Mouse (Mus musculus) forebrain, embryonic 15.5 days (tissue): ENCODE measurements at regions not wholly inside any gene's neighbourhood (a gene's known extent, or its start where the extent isn't known, plus 50 kb on each side); places are given as distances from the start of the nearest gene placed in this dataset.
"Not testable (repeated sequence)": the region's sequence is repeated elsewhere in the genome, so short reads cannot be mapped to it uniquely, and the experiment has no call there.

ENCODE experiments used
- ATAC-seq: fragments of 200-750 bp; cut with Nextera tagmentation; replicated peaks from 2 replicates; pipeline ENCODE4 v1.8.0; 2017; ENCODE audit warnings: mild to moderate bottlenecking, moderate TSS enrichment, moderate library complexity
- H3K27ac ChIP-seq: fragments of 300-500 bp; sonication (generic); replicated peaks from 2 replicates; pipeline ENCODE4 v1.5.1; 2015; ENCODE audit warnings: mild to moderate bottlenecking, inconsistent platforms
- H3K27me3 ChIP-seq: fragments of 300-500 bp; sonication (generic); 2 replicates; pipeline ENCODE4 v1.6.1; 2015; ENCODE audit warnings: inconsistent platforms
- H3K36me3 ChIP-seq: fragments of 300-500 bp; sonication (generic); 2 replicates; pipeline ENCODE4 v1.6.1; 2015; ENCODE audit warnings: mild to moderate bottlenecking, inconsistent platforms
- H3K4me1 ChIP-seq: fragments of 300-500 bp; sonication (generic); 2 replicates; pipeline ENCODE4 v1.6.1; 2015; ENCODE audit warnings: inconsistent platforms
- H3K4me2 ChIP-seq: fragments of 300-500 bp; sonication (generic); replicated peaks from 2 replicates; pipeline ENCODE4 v1.6.1; 2015; ENCODE audit warnings: mild to moderate bottlenecking, inconsistent platforms
- H3K4me3 ChIP-seq: fragments of 300-500 bp; sonication (generic); 2 replicates; pipeline ENCODE4 v1.5.1; 2015; ENCODE audit warnings: mild to moderate bottlenecking, inconsistent platforms
- H3K9ac ChIP-seq: fragments of 300-500 bp; sonication (generic); replicated peaks from 2 replicates; pipeline ENCODE4 v1.6.1; 2015; ENCODE audit warnings: mild to moderate bottlenecking, inconsistent platforms
- H3K9me3 ChIP-seq: fragments of 300-500 bp; sonication (generic); 2 replicates; pipeline ENCODE4 v1.6.1; 2016; ENCODE audit warnings: inconsistent platforms
- WGBS: fragments of 180-500 bp; shearing (Covaris S2); methylation state at CpG from one replicate; pipeline ENCODE4 v1.1.7; 2015; ENCODE audit warnings: mixed read lengths; 5-methylcytosine and 5-hydroxymethylcytosine counted together

DNA sequence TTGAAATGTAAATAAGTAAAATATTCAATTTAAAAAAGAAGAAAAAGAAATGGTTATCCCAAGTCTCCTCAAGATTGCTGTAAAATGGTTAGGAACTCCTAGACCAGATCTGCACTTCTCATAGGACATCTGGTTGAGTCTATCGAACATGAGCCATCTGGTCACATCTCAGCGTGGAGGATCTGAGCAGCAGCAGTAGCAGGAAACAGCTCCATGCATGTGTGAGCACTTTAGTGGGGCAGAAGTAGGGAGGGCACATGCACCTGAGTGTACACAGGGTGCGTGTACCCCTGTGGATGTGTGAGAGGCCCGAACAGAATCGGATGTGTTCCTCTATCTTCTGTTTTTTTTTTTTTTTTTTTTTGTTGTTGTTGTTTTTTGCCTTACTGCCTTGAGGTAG is 65.2 kb upstream of the Klf13 start:
- H3K4me1 ChIP-seq, result no peaks in the 10 kb centered on the region
- H3K9ac ChIP-seq, result no peak overlapping the region
- 93% methylated on average over 5 of the region's 5 CpGs for WGBS
- H3K27me3 ChIP-seq, result no peaks in the 10 kb centered on the region
- H3K4me2 ChIP-seq, result no peak overlapping the region
- H3K9me3 ChIP-seq, result no peaks in the 10 kb centered on the region
- ATAC-seq, result no peak
- H3K36me3 ChIP-seq, result no peaks in the 10 kb centered on the region
- H3K4me3 ChIP-seq, result no peak overlapping the region
- no peak overlapping the region for H3K27ac ChIP-seq

DNA sequence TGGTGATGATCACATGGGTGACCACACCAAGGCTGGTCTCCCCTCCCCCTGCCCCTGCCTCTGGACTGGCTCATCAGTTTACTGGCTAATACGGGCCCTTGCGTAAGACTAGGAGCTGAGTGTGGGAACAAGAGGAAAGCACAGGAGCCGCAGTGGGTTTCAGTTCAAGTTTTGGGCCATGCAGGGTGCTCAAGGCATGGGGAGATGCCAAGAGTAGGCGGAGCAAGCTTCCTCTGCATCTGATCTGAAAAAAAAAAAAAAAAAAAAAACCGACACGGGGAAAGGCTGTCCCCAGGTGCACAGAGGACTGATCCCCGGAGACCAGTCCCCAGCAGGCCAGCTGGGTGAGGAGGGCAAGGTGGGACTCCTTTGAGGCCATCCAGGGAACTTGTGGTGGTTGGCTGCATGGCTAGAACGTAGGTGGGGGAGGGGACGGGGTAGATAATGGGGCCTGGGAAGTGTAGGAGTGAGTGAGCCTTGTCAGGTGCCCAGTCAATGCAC is 62.9 kb upstream of the Klf13 start:
- H3K27ac ChIP-seq, result no peak overlapping the region
- no peak for ATAC-seq
- H3K9me3 ChIP-seq, result no peaks in the 10 kb centered on the region
- H3K36me3 ChIP-seq, result no peaks in the 10 kb centered on the region
- H3K9ac ChIP-seq, result no peak overlapping the region
- 58% methylated on average over 9 of the region's 9 CpGs for WGBS
- no peaks in the 10 kb centered on the region for H3K27me3 ChIP-seq
- H3K4me2 ChIP-seq, result no peak overlapping the region
- H3K4me1 ChIP-seq, result no peaks in the 10 kb centered on the region
- no peak overlapping the region for H3K4me3 ChIP-seq

DNA sequence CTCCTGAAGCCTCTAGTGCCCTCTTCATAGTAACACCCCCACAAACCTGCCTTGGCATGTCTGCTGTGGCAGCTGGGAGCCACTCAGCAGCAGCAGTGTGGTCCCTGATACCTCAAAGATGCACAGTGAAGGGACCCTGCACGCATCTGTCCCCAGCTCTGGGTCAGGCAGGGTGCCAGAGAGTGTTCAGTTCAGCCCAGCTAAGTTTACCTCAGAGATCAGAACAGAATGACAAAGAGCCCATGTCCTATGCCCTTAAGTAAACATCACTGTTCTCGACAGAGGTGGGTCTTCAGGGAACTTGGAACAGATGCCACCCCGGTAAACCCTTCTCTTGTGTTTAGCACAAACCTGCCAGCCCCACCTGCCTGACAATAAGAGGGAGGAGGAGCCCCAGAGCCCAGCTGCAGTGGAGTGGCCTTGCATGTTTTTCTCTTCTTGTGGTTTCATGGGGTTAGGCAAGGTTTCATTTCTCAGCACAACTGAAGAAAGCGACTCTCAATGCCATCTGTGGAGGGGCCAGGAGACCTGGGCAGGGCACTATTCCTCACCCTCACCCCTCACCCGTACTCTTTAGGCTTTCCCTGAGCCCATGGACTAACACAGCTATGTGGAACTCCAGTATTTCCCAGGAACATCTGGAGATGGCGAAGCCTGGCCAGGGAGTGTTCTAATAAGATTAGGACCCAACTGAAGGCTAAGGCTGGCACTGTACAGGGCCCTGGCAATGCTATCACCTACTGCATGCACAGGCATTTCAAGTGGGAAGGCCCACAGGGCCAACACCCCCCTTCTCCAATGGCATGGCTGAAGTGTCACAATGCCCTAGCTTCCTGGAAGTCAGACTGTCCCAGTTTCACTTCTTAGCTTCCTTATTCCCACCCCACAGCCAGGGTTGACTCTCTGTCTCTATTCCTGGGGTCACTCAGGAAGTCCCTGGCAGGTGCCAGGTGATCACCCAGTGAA is 60.6 kb upstream of the Klf13 start:
- Histone ChIP-seq H3K9me3 (no peaks in the 10 kb centered on the region), H3K4me3 (no peak overlapping the region), H3K4me2 (no peak overlapping the region), H3K4me1 (no peaks in the 10 kb centered on the region), H3K27me3 (no peaks in the 10 kb centered on the region), H3K27ac (no peak overlapping the region), H3K9ac (no peak overlapping the region), H3K36me3 (no peaks in the 10 kb centered on the region)
- 72% methylated on average over 6 of the region's 6 CpGs for WGBS
- ATAC-seq, result 0 out of 2 replicates have a peak, but pooled peaks have one; percentile 23

DNA sequence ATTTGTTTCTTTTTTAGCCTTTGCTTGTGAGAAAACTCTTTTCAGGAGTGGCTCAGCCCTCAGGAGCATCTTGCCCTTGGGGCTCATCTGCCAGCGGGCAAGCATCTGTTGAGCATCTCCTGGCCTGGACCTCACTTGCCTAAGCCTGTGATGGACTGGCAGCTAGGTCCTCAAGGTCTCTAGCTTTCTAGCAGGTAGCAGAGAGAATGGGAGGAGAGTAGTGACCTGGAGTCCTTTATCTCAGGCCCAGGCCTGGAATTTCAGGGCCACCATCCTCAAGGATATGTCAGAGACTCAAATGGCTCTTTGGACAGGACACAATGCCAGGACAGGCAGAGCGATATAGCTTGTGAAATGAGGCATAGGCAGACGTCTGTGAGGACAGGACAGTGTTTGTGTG is 59.3 kb upstream of the Klf13 start:
- no peak overlapping the region for H3K9ac ChIP-seq
- no peaks in the 10 kb centered on the region for H3K4me1 ChIP-seq
- 80% methylated on average over 3 of the region's 3 CpGs for WGBS
- H3K4me2 ChIP-seq, result no peak overlapping the region
- H3K36me3 ChIP-seq, result no peaks in the 10 kb centered on the region
- H3K9me3 ChIP-seq, result no peaks in the 10 kb centered on the region
- H3K27me3 ChIP-seq, result no peaks in the 10 kb centered on the region
- ATAC-seq, result no peak
- H3K27ac ChIP-seq, result no peak overlapping the region
- H3K4me3 ChIP-seq, result no peak overlapping the region

DNA sequence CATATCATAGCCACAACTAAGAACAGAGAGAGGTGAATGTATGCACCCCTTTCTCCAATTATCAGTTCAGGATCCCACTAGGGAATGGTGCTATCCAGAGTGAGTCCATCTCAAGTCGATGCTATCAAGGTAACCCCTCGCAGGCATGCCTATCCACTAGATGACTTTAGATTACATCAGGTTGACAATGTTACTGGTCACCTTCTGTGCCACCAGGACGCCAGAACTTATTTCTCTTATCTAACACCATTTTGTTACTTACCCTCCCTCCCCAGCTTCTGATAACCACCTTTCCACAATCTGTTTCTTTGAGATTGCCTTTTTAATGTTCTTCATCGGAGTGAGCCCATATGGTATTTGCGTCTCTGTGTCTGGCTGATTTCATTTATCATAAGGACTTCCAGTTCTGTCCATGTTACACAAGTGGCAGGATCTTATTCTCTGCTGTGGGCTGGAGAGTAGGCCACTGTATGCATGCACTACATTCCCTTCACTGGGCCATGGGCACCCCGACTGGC is 57.9 kb upstream of the Klf13 start:
- Histone ChIP-seq H3K36me3 (no peaks in the 10 kb centered on the region), H3K27me3 (no peaks in the 10 kb centered on the region), H3K4me3 (no peak overlapping the region), H3K4me1 (no peaks in the 10 kb centered on the region), H3K9me3 (no peaks in the 10 kb centered on the region), H3K9ac (no peak overlapping the region), H3K4me2 (no peak overlapping the region), H3K27ac (no peak overlapping the region)
- ATAC-seq, result no peak
- WGBS, result 79% methylated on average over 6 of the region's 6 CpGs

DNA sequence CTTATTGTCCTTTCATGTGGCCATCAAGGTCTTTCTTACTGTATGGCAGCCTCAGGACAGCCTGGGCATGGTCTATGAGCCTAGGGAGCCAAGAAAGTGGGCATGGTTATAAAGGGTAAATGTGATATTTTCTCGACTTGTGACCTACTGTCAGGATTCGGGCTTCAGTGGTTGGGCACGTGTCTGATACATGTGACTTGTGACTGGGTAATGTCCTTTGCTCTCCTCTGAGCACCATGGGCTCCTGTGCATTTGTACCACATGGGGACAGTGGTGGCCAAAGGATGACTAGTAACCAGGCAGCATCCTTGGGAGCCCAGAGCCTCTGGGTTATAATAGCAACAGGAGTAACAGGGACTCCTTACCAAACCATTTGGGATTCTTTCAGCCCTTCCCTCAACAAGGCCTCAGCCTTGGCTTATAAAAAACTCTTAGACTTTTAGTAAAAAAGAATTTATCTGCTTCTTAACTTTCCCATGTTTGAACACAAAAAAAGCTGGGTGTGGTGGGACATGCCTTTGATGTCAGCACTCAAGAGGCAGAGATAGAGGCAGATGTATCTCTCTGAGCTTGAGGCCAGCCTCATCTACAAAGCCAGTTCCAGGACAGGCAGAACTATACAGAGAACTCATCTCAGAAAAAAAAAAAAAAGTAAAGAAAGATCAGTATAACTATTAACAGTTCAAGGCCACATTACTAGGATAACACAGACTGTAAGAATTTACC is 56.7 kb upstream of the Klf13 start:
- Histone ChIP-seq H3K27me3 (no peaks in the 10 kb centered on the region), H3K27ac (no peak overlapping the region), H3K4me3 (no peak overlapping the region), H3K9ac (no peak overlapping the region), H3K36me3 (no peaks in the 10 kb centered on the region), H3K4me1 (no peaks in the 10 kb centered on the region), H3K9me3 (no peaks in the 10 kb centered on the region), H3K4me2 (no peak overlapping the region)
- ATAC-seq, result no peak
- 91% methylated on average over 3 of the region's 3 CpGs for WGBS

DNA sequence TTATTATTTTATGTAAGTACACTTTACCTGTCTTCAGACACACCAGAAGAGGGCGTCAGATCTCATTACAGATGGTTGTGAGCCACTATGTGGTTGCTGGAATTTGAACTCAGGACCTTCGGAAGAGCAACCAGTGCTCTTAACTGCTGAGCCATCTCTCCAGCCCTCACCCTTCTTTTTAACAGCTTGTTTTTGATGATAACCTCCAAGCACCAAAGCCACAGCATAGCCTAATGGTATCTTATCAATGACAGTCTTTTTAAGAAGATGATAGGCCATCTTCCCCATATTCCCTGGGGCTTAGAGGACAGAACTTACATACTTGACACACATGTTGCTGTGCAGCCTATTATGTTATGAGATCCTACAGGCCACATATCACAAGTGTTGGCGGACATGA is 56.1 kb upstream of the Klf13 start:
- not testable (repeated sequence) for H3K4me3 ChIP-seq, H3K4me1 ChIP-seq, H3K9me3 ChIP-seq, H3K9ac ChIP-seq, H3K27me3 ChIP-seq, H3K4me2 ChIP-seq, ATAC-seq, H3K36me3 ChIP-seq, H3K27ac ChIP-seq
- WGBS, result 77% methylated on average over 3 of the region's 3 CpGs

DNA sequence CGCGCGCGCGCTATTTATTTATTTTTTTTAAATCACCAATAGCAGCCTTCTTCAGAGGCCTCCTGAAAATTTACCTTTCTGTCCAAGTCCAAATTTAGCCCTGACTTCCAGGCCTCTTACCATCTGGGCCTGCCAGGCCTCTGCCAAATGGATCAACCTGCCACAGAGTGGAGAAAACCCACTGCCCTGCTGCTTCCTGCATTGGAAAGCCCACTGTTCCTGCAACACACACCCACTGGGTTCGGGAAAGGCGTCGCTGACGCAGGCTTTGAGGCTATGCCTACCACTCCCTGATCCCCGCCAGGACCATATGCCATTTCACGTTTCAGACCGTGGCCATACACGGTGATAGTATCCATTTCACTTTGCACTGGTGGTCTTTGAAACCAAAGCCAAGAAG is 53.4 kb upstream of the Klf13 start:
- H3K4me3 ChIP-seq, result no peak overlapping the region
- no peak for ATAC-seq
- 93% methylated on average over 13 of the region's 13 CpGs for WGBS
- H3K9me3 ChIP-seq, result no peaks in the 10 kb centered on the region
- no peaks in the 10 kb centered on the region for H3K36me3 ChIP-seq
- no peak overlapping the region for H3K9ac ChIP-seq
- H3K27me3 ChIP-seq, result no peaks in the 10 kb centered on the region
- no peak overlapping the region for H3K27ac ChIP-seq
- peaks cover 9% of the 10 kb centered on the region for H3K4me1 ChIP-seq
- no peak overlapping the region for H3K4me2 ChIP-seq

DNA sequence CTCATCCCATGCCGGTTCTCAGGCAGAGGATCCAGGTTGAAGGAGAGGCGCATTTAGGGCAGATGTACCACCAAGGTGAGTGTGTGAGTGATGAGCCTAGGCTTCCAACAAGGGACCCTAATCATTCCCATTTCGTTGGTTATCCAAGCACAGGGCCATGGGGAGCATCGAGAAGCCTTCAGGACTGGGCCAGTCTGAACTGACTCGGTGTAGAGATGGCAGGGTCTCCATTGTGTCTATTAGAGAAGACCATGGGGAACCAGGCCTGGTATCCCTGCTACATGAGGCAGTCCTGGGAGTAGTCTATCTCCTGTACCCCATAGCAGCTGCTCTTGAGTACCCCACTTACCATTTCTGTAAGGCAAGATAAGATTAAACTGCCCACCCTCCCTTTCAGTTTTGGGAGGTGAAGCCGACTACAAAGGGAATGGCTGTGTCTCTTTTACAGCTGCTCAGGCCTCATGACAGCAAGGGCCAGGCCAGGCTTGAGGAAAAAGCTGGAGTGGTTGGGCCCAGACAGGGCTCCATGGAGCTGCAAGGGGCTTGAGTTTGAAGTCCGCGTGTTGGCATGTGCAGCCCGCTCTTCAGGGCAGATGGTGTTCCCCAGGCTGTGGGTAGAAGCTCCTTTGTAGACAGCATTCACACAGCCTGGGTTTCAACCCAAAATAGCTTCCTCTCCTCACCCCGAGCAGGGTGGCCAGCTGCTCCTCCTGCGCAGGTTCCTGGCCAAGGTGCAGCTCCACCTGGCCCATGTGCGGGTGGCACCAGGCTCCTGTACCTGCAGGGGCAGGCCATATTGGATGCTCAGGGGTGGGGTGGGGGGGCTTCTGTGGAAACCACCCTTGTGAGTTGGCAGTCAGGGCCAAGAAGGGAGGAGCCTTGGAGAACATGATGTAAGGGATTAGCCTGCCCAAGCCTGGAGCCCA is 52.6 kb upstream of the Klf13 start:
- 81% methylated on average over 12 of the region's 12 CpGs for WGBS
- Histone ChIP-seq H3K36me3 (no peaks in the 10 kb centered on the region), H3K4me2 (no peak overlapping the region), H3K9me3 (no peaks in the 10 kb centered on the region), H3K27me3 (no peaks in the 10 kb centered on the region), H3K4me3 (no peak overlapping the region), H3K27ac (no peak overlapping the region), H3K4me1 (peaks cover 17% of the 10 kb centered on the region), H3K9ac (no peak overlapping the region)
- 0 out of 2 replicates have a peak, but pooled peaks have one; percentile 4 for ATAC-seq

DNA sequence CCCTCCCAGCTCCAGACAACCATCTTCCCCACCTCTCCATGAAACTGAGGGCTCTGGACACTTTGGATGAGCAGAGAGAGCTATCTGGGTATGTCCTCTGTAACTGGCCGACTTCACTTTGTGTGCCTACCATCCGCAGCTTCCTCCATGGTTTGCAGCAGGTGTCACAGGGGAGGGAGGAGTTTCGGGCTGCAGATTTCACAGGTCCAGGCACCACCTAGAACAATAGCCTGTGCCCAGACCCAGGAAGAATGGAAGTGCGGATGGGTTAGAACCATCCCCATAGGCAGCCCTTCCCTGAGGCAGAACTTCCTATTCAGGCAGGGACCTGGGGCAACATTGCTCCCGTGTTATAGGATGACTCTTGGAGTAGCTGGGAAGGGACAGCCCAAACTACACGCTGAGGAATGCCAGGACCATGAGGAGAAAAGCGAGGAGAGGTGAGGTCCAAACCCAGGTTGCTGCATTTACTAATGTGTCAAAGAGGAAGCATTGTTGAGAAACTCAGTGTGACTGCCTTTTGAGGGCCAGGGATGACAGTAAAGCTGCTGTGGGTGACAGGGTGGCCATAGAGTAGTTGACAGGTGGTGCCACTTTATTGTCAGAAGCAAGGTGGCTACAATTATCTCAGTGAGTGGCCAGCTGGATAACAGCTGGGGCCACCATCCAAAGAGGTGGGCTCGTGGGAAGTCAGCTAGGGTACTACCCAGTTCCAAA is 51.8 kb upstream of the Klf13 start:
- Histone ChIP-seq H3K36me3 (no peaks in the 10 kb centered on the region), H3K4me1 (peaks cover 21% of the 10 kb centered on the region), H3K27me3 (no peaks in the 10 kb centered on the region), H3K9ac (no peak overlapping the region), H3K4me3 (no peak overlapping the region), H3K9me3 (no peaks in the 10 kb centered on the region), H3K4me2 (no peak overlapping the region), H3K27ac (no peak overlapping the region)
- no peak for ATAC-seq
- WGBS, result 80% methylated on average over 8 of the region's 8 CpGs

DNA sequence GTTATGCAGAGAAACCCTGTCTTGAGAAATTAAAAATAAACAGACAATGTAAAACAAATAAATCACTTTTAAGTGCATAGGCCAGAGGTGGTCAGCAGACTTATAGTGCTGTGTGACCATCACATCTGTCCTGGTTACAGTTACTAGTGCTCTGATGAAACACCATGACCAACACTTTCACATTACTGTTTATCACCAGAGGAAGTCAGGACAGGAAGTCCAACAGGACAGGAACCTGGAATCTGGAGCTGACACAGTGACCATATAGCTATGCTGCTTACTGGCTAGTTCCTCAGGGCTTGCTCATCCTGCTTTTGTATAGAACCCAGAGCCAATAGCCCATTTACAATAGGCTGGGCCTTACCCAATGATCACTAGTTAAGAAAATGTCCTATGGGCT is 51.0 kb upstream of the Klf13 start:
- Histone ChIP-seq H3K9me3 (no peaks in the 10 kb centered on the region), H3K9ac (no peak overlapping the region), H3K4me3 (no peak overlapping the region), H3K27me3 (no peaks in the 10 kb centered on the region), H3K4me2 (no peak overlapping the region), H3K36me3 (no peaks in the 10 kb centered on the region), H3K4me1 (peaks cover 21% of the 10 kb centered on the region), H3K27ac (no peak overlapping the region)
- ATAC-seq, result no peak
